Mouse (Mus musculus) kidney, adult 2 months (tissue): ENCODE data around the gene Ralgps1. TPM values are rescaled to one million over a fixed set of nuclear protein-coding genes. Genes with fewer than 3 reads are reported as not detected.
A peak's percentile ranks its signal among the peaks of the same experiment; 100 is the strongest.

ENCODE experiments used
- DNase-seq: peaks from one replicate; pipeline ENCODE4 v3.0.0; 2021
- H3K27ac ChIP-seq: fragments of 200-500 bp; 2 replicates; pipeline ENCODE4 v1.5.1; 2012; ENCODE audit warnings: low read depth, low read length, control low read depth, inconsistent platforms; ENCODE audit not compliant: insufficient read depth
- H3K27me3 ChIP-seq: fragments of 200-500 bp; replicated peaks from 2 replicates; pipeline ENCODE4 v1.6.1; 2012; ENCODE audit warnings: mild to moderate bottlenecking, moderate library complexity, low read length, inconsistent platforms; ENCODE audit not compliant: control insufficient read depth, insufficient read depth
- H3K36me3 ChIP-seq: fragments of 200-500 bp; 2 replicates; pipeline ENCODE4 v1.6.1; 2012; ENCODE audit warnings: mild to moderate bottlenecking, moderate library complexity, low read length, inconsistent platforms; ENCODE audit not compliant: control insufficient read depth, insufficient read depth
- H3K4me1 ChIP-seq: fragments of 200-500 bp; 2 replicates; pipeline ENCODE4 v1.6.1; 2011; ENCODE audit warnings: low read length; ENCODE audit not compliant: control insufficient read depth, insufficient read depth
- H3K4me3 ChIP-seq: fragments of 200-500 bp; 2 replicates; pipeline ENCODE4 v1.5.1; 2011; ENCODE audit warnings: mild to moderate bottlenecking, low read depth, low read length, control low read depth; ENCODE audit not compliant: insufficient read depth
- CTCF ChIP-seq: fragments of 200-500 bp; conservative IDR thresholded peaks from 2 replicates; pipeline ENCODE4 v1.5.1; 2011; ENCODE audit warnings: low read depth, mild to moderate bottlenecking, control low read depth, low read length, moderate library complexity, mixed read lengths; ENCODE audit not compliant: insufficient read depth, insufficient read length
- POLR2A ChIP-seq: fragments of 200-500 bp; IDR thresholded peaks from one replicate; pipeline ENCODE4 v1.6.1; 2011; ENCODE audit warnings: low read depth, low read length, control low read depth
- WGBS: fragments of 180-500 bp; shearing (Covaris S2); methylation state at CpG from one replicate; pipeline ENCODE4 v1.1.7; 2018; 5-methylcytosine and 5-hydroxymethylcytosine counted together
- polyA plus RNA-seq: library from polyadenylated mRNA; depleted of rRNA; stranded (reverse); fragments of >200 nt; gene quantifications from 2 replicates; pipeline ENCODE4 v1.2.3, GENCODE M21; 2012

Gene Ralgps1
- polyA plus RNA-seq, 1 experiment: 4.9 TPM

- Histone ChIP-seq H3K27me3 (no peaks in the 10 kb centered on the region), H3K36me3 (no peaks in the 10 kb centered on the region), H3K27ac (no peak overlapping the region), H3K4me3 (no peak overlapping the region), H3K4me1 (0 out of 2 replicates have a peak, but pooled peaks cover 6% of the 10 kb centered on the region)
- WGBS: 73% methylated on average over 9 of the region's 9 CpGs
- TF ChIP-seq POLR2A (no peak), CTCF (no peak)
- peak; percentile 27 for DNase-seq
Measured at GRCm38 (mm10) chr2:33254318-33254985, 116.8 kb downstream of the Ralgps1 start.

- H3K4me1 ChIP-seq: 0 out of 2 replicates have a peak, but pooled peaks cover 6% of the 10 kb centered on the region
Measured at GRCm38 (mm10) chr2:33253572-33254190, 117.6 kb downstream of the Ralgps1 start.

GRCm38 (mm10) chr2:33252751-33253150 is 118.5 kb downstream of the Ralgps1 start:
- no peaks in the 10 kb centered on the region for H3K36me3 ChIP-seq
- H3K27ac ChIP-seq: no peak overlapping the region
- 95% methylated on average over 6 of the region's 6 CpGs for WGBS

More at GRCm38 (mm10) chr2:33253572-33254190, 117.6 kb downstream of the Ralgps1 start:
- WGBS: 46% methylated on average over 4 of the region's 4 CpGs
- no peaks in the 10 kb centered on the region for H3K27me3 ChIP-seq
- TF ChIP-seq CTCF: no peak
- no peak for TF ChIP-seq POLR2A
- no peak overlapping the region for H3K4me3 ChIP-seq
- no peaks in the 10 kb centered on the region for H3K36me3 ChIP-seq
- H3K27ac ChIP-seq: no peak overlapping the region
- peak; percentile 59 for DNase-seq

DNA sequence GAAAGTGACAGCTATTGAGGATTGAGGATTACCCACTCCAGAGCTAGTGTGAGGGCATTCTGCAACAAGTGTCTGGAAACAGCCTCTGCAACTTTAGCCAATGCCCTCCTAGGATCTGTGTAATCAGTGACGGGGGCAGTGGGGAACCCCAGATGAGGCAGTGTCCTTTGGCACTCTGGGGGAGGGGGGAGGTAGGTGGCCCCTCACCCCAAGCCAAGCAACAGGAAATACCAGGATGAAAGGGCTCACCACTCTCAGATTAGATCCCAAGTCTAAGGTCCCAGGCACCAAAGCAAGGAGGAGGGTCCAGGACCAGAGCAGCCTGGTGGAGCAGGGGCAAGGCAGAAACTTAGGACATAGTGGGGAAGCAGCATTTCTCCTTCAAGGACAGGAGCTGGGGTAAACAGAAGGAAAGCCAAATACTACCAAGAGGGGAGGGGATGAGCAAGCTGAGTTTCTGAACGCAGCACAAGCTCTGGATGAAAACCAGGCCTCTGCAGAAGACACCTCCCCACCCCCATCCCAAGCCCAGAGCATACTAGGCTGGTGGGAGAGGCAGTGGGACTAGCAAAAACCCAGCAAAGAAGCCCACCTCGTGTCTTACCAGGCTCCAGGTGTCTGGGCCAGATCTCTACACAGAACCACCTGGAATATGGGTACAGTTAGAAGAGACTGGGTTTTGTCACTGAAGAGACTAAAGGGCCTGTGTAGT is 121.2 kb downstream of the Ralgps1 start:
- TF ChIP-seq CTCF: no peak
- TF ChIP-seq POLR2A: no peak
- no peak for DNase-seq
- H3K4me1 ChIP-seq: 0 out of 2 replicates have a peak, but pooled peaks cover 6% of the 10 kb centered on the region
- H3K36me3 ChIP-seq: no peaks in the 10 kb centered on the region
- H3K27me3 ChIP-seq: no peaks in the 10 kb centered on the region
- no peak overlapping the region for H3K4me3 ChIP-seq
- WGBS: 74% methylated on average over 3 of the region's 3 CpGs
- H3K27ac ChIP-seq: no peak overlapping the region

More at GRCm38 (mm10) chr2:33252751-33253150, 118.5 kb downstream of the Ralgps1 start:
- DNase-seq: no peak
- Histone ChIP-seq H3K27me3 (no peaks in the 10 kb centered on the region), H3K4me1 (0 out of 2 replicates have a peak, but pooled peaks cover 6% of the 10 kb centered on the region), H3K4me3 (no peak overlapping the region)
- TF ChIP-seq POLR2A: no peak
- no peak for TF ChIP-seq CTCF

GRCm38 (mm10) chr2:33248549-33248948 is 122.7 kb downstream of the Ralgps1 start:
- no peaks in the 10 kb centered on the region for H3K27me3 ChIP-seq
- no peak overlapping the region for H3K4me3 ChIP-seq
- no peaks in the 10 kb centered on the region for H3K36me3 ChIP-seq
- no peaks in the 10 kb centered on the region for H3K4me1 ChIP-seq
- no peak for DNase-seq
- H3K27ac ChIP-seq: no peak overlapping the region
- TF ChIP-seq POLR2A: no peak
- TF ChIP-seq CTCF: no peak
- WGBS: 93% methylated on average over 7 of the region's 7 CpGs

GRCm38 (mm10) chr2:33246841-33247240 is 124.4 kb downstream of the Ralgps1 start:
- DNase-seq: no peak
- TF ChIP-seq CTCF (no peak), POLR2A (no peak)
- Histone ChIP-seq H3K27ac (no peak overlapping the region), H3K36me3 (no peaks in the 10 kb centered on the region), H3K4me1 (no peaks in the 10 kb centered on the region), H3K27me3 (no peaks in the 10 kb centered on the region), H3K4me3 (no peak overlapping the region)
- 79% methylated on average over 5 of the region's 5 CpGs for WGBS

DNA sequence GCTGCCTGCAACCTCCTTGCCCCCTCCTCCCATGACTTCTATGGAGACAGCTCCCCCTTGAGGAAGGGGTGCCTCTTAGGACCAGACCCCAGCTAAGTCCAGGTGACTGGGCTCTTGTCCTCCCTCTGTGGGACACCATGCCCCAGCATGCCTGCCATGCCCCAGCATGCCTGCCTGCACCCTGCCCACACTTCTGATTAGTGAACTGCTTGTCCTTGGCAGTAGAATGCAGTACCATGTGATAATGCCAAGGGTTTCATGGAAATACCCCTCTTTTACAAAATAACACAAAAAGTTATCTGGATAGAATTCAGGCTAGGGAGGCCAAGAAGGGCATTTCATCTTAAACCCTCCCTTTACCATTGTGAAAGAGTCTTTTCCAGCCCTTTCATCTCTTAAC is 125.9 kb downstream of the Ralgps1 start:
- TF ChIP-seq CTCF (0 out of 2 replicates have a peak, but pooled peaks have one; percentile 12), POLR2A (no peak)
- Histone ChIP-seq H3K36me3 (no peaks in the 10 kb centered on the region), H3K4me3 (no peak overlapping the region), H3K4me1 (no peaks in the 10 kb centered on the region), H3K27ac (no peak overlapping the region), H3K27me3 (no peaks in the 10 kb centered on the region)
- no peak for DNase-seq
